Mouse (Mus musculus): Measurements from ENCODE around the gene Rps6kl1.

The Rps6kl1 gene

DNA sequence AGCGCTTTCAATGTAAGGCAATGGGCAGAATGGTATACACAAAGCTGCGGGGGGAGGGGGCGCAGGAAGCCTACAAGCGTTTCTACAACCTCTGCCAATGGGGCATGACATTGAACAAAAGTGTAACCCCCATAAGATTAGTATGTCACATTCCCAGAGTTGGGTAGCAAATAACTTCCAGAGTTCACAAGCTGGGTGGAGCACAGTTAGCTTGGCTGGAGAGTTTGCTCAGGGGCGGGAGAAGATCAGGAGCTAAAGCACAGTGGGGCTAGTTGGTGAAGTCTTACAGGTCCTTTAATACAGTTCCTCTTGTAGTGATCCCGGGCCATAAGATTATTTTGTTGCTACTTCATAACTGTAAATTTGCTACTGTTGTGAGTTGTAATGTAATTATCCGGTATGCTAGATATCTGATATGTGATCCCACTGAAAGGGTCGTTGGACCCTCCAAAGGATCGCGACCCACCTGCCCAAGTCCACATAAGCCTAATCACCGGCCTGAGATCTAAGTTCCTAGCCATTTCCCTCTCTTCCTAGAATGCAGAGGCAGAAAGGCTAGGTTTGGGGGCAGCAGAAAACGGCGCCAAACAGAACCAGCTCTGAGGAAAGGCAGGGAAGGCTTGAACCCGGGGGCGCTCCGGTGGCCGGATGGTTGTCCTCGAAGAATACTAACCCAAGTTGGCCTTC, 40.9 kb downstream of the Rps6kl1 start:
- in situ Hi-C loops (cut with MboI, MseI): no loop called here

DNA sequence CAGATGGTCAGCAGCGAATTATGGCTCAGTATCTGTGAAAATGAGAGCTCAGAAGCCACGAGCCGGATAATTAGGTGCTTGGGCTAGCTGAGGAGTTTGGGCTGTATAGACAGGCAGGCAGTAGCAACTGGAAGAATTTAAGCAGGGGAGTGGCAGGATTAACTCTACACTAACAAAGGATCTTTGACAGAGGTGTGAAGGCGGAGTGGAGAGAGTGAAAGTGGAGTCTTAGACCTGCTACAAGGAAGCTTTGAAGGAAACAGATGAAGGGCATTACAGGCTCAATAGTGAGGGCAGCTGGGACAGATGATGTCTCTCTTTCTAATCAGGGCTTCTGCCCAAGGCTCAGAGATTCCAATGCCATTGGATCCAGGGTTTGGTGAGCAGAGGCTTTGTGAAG, 41.6 kb downstream of the Rps6kl1 start:
- in situ Hi-C loops (cut with MboI, MseI): no loop called here

DNA sequence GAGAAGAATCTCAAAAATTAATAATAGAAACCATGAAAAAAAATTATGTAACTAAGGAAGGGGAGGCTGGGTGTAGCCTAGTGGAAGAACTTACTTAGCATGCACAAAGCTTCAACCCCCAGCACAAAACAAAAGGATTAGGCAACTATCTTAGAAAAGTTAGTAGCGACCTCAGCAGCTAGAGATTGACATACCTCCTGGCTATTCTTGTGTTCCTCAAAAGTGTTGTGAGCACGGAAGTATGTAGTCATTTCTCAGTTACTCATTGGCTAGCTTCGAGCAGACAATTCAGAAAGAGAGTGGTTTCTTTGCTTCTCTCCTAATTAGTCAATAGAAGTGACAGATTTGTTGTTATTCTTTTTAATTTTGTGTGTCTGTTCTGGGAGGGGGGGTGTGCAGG, 42.4 kb downstream of the Rps6kl1 start:
- in situ Hi-C loops (cut with MboI, MseI): no loop called here

DNA sequence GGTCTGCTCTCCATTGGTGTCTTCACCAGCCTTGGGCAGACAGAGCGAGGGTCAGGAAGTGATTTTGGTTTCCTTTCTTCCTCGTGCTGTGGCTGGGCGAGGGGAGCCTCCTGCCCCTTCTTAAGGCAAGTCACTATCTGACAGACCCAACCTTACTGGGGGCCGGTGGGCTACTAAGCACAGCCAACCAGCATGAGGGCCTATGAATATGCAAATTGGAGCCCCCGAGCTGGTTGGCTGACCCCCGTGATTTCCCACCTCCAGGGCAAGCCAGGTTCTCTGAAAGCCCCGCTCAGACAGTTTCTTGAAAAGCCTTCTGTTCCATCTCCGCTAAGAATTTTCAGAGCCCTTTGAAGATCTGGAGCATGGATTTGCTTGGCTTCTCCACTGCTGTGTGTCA, 44.8 kb downstream of the Rps6kl1 start:
- in situ Hi-C loops (cut with MboI, MseI): no loop called here

DNA sequence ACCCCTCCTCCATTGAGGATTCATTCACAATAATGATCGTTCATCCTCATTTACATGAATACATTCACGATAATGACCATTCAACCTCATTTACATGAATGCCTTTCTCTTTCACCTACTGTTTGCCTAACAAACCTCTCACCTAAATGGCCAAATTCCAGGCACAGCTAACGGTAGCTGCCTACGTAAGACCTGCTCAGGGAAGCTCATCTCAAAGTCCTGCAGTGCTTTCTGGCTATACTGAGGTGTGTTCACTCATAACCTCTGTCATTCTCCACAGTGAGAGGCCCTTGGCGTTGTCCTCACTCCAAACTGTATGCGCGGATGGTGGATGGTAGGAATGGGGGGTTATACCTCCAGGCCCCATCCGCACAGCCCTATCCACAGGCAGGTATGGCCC, 46.3 kb downstream of the Rps6kl1 start:
- in situ Hi-C loops (cut with MboI, MseI): no loop called here

DNA sequence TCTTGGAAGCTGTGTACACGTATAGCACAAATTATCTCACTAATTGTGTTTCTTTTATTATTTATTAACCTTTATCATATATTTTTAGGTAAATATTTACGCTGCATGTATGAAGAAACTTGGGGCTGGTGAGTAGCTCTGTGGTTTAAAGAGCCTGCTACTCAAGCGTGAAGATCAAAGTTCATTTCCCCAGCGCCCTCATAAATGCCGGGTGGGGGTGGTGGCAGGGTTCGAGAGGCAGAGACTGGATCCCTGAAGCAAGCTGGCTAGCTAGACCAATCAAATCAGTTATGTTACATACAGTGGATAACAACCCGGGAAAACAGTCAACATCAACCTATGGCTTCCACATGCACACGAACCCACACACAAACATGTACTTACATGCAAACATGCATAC, 48.0 kb downstream of the Rps6kl1 start:
- in situ Hi-C loops (cut with MboI, MseI): no loop called here

DNA sequence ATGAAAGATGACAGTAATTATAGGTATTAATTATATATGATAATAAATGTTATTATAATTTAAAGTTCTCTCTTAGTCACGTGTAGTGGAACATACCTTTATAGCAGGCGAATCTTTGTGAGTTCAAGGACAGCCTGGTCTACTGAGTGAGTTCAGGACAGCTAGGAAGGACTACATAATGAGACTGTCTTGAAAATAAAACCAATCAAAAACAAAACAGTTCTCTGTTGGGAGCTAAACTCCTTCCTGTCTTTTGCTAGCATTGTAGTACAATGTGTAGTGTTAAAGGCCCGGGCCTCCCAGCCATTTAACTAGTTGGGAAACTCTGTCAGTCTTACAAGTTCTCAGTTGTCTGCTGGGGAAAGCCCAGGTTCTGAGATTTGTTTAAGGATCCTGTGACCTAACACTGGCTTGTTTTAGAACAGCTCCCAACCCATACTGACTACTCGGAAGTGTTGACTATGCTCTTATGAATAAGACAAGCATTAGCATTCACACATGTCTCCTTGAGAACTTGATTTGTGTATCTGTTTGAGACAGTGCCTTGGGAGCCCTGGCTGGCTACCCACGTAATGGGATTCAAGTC, 49.5 kb downstream of the Rps6kl1 start:
- in situ Hi-C loops (cut with MboI, MseI): no loop called here

DNA sequence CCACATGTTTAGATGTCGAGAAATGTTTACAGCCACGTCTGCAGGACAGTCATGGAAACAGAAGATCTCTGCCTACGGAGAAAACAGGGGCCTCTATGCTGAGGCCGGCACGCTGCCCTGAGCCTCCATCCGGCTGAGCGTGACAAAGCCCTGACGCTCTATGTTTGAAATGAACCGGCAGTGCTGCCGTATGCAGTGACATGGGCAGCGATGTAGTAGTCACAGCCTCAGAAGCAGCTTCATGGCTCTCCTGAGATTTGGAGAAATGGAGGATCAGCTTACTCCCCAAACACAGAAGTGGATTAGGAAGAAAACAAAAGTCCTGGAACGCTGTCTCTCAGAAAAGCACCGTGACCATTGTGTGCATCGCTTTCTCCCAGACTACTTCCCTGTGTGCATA, 50.1 kb downstream of the Rps6kl1 start:
- in situ Hi-C loops (cut with MboI, MseI): no loop called here

DNA sequence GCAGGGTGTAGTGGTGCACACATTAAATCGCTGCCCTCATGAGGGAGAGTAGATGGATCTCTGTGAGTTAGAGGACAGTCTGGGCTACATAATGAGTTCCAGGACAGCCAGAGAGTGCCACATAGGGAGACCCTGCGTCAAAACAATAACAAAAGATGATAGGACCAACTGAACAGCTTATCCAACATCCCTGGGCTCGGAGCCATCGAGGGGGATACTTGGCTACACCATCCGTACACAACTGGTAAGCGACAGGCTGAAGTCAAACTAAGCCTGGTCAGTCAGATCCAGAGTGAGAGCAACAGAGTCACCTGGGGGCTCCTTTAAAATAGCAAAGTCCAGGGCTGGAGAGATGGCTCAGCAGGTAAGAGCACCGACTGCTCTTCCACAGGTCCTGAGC, 55.2 kb downstream of the Rps6kl1 start:
- in situ Hi-C loops (cut with MboI, MseI): no loop called here

DNA sequence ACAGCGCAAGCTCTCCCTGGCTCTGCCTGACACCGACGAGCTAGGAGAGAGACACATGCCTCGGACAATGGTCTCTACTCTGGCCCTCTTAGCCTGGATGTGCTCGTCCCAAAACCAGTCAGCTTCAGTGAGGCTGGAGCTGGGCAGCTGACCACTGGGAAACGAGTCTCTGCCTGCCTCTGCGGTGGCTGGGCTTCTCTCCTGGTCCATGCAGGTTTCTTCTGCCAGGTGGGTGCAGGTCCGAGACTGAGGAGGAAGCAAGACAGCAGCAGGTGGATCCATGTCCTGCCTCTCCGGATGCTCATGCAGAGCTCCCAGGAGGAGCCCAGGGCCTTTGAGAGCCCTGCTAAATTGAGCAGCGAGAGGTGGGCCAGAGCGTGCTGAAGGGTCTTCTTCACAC, 55.9 kb downstream of the Rps6kl1 start:
- in situ Hi-C loops (cut with MboI, MseI): no loop called here

DNA sequence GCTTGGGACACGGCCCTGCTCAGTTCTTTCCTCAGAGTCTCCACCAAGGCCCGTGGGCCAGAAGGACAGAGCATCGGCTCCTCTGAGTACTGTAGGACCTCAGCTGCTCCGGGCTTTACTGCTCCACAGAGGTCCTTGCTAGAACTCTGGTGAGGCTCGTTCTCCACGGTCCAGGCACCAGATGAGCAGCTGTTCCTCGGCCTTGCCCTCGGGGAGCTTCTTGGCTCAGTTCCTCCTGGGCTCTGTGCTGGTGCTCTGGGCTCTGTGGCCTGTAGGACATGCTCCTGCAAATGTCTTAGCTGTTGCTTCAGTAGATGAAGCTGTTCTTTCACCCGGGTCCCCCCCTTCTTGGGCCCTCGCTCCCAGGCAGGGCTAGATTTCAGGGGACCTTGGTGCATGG, 56.4 kb downstream of the Rps6kl1 start:
- in situ Hi-C loops (cut with MboI, MseI): no loop called here

DNA sequence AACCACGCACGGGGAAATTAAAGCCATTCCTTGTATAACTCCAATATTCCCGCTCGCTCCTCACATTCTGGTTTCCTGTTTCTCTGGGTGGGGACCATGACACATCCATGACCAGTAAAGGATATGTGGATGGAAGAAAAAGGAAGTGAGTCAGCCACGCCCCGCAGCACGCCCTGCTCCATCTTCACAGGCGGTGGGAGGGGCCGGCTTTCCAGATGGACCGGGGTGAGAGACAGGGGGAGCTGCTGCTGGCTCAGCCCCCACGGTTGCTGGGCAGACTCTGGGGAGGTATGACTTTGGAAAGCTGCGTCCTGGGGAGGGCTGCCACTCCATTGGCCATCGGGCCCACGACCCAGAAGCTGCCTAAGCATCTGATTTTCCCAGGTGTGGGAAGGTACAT, 57.1 kb downstream of the Rps6kl1 start:
- in situ Hi-C loops (cut with MboI, MseI): no loop called here

DNA sequence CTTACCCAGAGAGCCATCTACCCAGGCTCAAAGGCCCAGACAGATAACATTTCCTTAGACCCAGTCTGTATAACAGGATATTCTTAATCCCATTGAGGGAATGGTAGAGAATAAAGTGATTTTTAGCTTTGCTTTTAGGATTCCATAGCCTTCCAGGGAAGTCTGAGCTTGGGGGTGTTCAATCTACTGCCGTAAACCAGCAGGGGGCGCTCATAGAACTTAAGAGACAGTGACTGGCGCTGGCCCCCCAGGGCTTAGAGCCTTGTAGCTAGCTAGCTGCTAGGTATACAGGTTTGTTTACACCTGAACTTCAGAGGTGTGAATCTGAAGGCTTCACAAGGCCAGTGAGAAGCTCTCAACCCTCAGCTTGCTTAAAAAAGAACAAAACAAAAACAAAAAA, 58.9 kb downstream of the Rps6kl1 start:
- in situ Hi-C loops (cut with MboI, MseI): no loop called here

DNA sequence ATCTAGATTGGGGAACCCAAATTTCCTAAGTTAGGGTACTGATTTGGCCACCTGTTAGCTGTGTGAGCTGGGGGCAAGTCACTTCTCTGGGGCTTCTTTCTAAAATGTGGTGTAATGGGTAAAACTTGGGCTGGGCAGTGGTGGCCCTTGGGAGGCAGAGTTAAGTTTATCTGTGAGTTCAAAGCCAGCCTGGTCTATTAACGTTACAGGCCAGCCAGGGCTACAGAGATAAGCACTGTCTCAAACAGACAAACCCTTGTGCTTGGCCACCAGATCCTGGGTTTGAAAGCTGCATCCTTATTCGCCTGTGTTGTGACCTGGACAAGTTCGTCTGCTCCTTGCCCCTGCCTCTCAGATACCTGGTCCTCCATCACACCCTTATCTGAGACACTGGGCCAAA, 59.9 kb downstream of the Rps6kl1 start:
- in situ Hi-C loops (cut with MboI, MseI): no loop called here

DNA sequence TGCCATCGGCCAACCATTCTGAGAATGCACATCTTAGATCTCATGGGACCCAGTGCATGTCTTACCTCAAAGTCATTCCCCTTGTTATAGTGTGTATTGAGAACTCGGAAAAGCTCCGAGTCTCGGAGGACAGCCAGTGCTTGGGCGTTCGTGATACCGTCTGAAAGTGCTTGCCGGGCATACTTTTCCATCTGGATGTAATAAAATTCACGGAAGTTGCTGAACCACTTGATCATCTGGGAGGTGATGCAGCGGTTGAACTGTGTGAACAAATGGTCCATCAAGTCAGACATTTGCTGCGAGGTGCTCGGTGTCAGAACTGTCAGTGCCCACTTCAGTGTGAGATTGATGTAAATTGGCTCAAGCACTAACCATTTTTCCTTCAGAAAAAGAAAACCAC, 63.2 kb downstream of the Rps6kl1 start:
- in situ Hi-C loops (cut with MboI, MseI): no loop called here
